Mouse (Mus musculus) stomach, postnatal 0 days (tissue): ENCODE measurements around the gene Bglap3.

ENCODE experiments used
- CTCF ChIP-seq: IDR thresholded peaks from 2 replicates; pipeline ENCODE4 v1.5.1; 2016; ENCODE audit warnings: antibody characterized with exemption, low read depth, mild to moderate bottlenecking, moderate library complexity
- EP300 ChIP-seq: optimal IDR thresholded peaks from 2 replicates; pipeline ENCODE3; 2016; ENCODE audit warnings: antibody characterized with exemption

DNA sequence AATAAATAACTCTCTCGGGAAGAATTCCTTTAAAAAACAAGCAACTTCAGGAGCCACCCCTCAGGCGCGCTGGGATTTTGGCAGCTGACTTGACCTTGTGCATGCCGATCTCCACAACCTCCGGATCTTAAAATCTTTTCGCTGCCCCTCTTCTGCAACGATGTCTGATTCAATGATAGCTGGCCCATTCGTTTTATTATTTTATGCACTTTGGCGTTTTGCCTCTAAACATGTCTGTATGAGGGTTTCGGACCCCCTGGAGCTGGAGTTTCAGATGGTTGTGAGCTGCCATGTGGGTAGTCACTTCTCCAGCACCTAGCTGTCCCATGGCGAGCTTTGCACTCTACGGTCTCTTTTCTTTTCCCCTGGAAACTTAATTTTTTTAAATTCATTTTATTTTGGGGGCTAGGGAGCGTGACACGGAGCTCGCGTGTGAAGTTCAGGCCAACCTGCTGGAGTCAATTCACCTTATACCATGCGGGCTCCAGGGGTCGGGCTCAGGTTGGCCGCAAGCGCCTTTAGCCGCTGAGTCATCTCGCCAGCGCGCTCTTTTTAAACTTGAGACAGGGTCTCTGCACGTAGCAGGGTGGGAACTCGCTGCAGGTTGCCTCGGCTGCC lies 37.0 kb downstream of the Bglap3 start:
- TF ChIP-seq EP300 (no peak), CTCF (peak; percentile 26; the same call in 1 of the 2 replicates)
